Mouse (Mus musculus) cerebellum, postnatal 10 days (tissue): Measurements from ENCODE around the gene A630023A22Rik.

ENCODE experiments used
- DNase-seq, 2 experiments: peaks; one replicate each; pipeline ENCODE4 v3.0.0; 2021; ENCODE audit warnings: mixed read lengths in 2 of 2

A630023A22Rik gene

DNA sequence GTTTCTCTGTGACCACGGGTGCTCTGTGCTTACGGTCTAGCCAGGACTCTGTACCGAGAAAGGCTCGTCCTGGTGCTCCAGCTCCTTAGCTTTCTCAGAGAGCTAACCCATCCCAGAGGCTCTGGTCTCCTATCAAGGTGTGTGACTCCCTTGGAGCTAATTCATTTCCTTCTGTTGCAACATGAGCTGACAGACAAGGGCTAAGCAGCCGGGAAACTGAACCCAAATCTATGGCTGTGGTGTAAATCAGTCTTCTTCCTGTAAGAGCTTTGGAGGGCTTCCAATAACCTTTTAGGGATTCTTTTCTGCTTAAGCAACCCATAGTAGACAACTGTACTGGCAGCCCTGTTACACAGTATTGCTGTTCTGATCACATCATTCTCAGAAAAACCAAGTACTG lies at the start of gene A630023A22Rik:
Gene A630023A22Rik (minus strand): TSS at position 154 of the 400 bp plus-strand sequence.
- no peak for DNase-seq

DNA sequence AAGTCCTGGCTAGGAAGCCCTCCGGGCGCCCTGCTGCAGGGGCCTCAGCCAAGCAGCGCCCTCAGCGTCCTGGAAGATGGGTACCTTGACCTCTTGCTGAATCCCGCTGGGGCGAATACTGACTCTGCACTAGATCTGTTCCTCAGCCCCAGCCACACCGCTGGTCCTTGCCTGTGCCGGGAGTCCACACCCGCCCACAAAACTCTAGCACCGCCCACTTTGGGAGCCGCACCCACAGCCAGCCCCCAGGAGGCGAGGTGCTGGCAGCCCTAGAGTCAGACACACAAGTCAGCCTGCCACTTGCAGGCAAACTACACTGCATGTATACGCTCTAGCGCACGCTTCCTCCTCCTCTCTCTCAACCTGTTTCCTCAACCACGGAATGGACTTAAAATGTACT lies 49.8 kb upstream of the A630023A22Rik start, which contains the start of gene Npy4r:
Gene Npy4r (minus strand): TSS at position 148 of the 400 bp plus-strand sequence.
- peak; percentile 17 to 39 for DNase-seq

DNA sequence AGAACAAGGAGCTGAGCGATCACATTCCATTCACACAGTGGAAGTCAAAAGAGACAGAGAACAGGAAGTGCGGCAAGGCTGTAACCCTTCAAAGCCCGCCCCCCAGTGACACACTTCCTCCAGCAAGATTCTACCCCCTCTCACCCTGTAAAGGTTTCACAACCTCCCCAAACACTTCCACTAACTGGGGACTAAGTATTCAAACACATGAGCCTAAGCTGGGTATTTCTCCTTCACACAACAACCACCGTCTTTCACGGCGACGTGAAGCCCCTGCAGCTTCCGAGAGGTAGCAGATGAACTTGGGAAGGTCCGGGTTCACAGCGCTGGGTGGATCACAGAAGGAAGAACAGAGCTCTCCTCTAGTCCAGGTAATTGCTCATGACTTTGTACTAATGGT lies 40.4 kb upstream of the A630023A22Rik start:
- no peak for DNase-seq

DNA sequence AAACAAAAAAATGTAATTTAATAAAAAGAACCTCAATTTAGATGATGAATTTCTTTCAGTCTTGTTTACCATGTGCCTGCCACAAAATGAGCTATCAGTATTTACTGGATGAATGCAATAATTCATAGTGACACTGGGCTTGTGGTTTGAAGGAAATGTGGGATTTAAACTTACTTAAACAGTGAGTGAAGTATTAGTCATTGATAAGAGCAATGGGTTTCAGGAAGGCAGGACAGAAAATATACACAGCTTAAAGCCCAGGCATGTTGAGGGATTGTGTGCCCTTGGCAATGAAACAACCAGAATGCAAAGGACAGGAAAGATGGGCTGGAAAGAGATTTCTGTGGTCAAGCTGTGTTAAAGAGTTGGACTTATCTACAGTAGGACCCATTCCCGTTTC lies 39.8 kb upstream of the A630023A22Rik start:
- no peak for DNase-seq

DNA sequence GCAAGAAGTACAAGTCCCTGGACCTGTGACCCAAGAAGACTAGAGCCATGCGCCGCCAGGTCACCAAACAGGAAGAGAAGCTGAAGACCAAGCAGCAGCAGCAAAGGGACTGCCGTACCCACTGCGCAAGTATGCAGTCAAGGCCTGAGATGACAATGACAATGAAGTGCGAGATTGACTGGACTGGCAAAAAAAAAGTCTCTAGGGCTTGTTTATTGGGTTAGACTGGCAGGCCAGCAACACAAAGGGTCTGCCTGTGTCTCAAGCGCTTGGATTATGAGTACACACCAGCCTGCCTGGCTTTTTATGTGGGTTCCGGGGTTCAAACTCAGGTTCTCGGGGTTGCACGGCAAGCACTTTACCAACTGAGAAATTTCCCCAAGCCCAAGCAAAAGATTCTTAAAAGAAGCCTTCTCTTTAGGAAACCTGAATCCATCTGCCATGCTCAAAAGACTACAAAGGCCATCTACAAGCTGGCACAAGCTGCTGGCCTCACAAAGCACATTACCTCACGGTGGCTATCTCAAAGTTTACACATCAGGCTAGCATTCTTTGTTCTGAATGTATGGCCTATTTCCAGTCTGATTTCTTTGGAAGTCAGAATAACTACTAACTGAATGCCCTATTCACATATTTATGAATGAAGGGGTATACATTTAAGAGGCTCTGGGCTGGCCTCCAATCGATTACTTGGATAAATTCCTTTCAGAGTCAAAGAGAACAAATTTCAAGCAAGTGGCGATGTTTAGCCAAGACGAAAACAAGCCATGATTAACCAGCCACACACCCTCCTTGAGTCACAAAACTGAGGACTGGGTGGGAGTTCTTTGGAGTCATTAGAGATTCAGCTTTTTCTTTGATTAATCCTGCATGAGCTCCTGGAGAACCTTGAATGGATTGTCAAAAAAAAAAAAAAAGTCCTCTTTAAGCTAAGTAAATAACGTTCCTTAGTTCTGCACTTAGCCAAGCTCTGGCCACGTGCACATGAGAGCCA lies 37.4 kb upstream of the A630023A22Rik start:
- no peak for DNase-seq

DNA sequence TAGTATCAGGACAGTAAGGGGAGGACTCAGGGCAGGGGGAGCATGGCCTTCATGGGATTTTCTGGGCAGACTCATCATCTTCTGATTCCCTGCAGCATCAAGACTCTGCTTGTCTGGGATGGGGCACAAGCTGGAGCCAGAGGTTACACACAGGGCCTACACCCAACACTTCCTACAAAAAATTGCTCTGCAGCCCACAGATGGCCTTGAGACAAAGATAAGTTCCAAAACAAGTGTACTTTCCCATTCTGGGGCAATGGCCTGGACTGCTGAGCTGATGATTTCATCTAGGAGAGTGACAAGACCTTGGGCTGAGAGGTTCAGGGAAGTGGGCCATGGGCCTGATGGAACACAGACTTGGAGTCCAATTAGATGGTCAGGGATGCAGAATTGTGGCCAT lies 32.8 kb upstream of the A630023A22Rik start:
- no peak for DNase-seq

DNA sequence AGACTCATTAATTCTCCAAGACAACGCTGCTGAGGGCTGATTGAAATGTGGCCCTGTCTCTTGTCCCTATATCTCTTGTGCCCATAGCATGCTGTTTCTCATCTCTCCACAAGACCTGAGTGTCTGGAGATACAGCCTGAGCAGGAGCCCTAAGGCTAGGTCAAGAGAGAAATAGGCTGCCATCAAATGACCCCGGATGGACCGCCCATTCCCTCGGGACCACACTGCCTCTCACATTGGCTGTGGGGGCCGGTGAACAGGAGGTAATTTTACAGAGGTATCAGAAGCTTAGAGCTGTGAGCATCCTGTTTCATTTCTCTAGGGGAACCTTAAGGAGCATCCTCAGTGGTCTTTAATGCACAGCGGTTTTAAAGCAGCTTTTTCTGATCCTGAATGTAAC lies 28.7 kb upstream of the A630023A22Rik start:
- DNase-seq = no peak

DNA sequence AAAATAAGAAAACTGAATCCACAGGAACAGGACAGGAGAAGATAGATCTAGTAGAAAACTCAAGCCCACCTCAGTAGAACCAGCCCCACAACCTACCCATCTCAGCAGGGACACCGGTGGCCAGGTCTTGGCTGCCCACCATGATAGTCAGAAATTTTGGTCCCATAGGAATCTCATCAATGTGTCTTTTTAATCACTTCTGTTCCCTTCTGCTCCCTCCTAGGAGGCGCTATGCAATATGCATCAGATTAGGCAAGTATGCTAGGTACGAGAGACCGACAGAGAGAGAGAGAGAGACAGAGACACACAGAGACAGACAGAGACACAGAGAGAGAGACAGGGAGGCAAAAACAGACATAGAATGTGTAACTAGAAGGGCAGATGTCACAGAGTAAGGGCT lies 19.1 kb upstream of the A630023A22Rik start:
- no peak for DNase-seq

DNA sequence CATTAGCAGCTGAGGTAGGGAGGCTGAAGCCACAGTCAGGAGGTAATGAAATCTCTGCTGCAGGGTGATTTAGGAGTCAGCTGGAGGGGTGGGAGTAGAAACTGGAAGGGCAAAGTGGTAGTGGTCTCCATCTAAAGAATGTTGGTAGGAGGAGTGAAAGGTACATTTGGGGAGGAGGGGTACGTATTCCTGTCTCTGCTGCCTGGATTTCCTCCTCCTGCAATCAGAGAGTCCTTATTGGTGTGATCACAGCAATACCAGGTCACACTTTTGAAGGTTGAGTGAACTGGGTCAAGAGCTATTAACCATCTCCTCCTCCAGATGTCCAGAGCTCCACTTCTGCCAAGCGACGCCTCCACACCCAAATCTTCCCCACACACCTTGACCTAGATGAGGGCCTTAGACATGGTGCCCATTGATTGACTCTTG lies 18.4 kb upstream of the A630023A22Rik start:
- no peak for DNase-seq

DNA sequence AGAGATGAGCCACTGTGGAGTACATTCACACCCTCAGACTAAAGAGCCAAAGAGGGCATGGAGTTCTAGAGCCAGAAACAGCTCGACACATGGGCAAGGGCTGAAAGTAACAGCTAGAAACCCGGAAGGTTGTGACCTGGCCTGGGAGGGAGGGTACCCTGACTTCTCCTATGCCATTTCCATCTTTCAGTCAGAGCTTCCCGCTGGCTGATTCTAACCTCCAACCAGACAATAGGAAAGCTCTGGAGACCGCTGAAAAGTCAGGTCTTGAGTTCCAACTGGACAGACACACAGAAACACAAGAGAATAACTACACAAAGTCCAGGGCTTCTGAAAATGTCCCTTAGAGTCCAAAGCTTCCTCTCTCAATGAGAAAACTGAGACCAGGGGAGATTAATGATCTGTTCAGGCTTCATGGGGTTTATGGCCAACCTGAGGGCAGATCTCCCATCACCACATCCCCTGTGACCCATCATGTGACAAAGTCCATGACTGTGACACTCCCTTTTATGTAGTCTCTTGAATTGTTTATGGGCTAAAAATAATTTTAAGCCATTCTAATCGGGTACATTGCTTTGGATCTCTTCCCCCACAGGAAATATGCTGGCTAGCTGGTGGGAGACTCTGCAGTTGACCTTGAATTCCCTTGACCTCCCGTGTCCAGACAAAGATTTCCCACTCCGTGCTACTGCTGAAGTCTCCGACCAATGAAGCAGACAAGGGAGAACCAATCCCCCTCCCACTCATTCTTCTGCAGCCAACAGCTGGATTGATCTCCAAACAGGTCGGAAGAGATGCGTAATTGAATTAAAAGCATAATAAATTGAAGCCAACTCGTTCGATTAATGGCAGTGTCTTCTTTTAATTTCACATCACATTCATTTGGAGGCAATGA lies 17.7 kb upstream of the A630023A22Rik start:
- no peak for DNase-seq

DNA sequence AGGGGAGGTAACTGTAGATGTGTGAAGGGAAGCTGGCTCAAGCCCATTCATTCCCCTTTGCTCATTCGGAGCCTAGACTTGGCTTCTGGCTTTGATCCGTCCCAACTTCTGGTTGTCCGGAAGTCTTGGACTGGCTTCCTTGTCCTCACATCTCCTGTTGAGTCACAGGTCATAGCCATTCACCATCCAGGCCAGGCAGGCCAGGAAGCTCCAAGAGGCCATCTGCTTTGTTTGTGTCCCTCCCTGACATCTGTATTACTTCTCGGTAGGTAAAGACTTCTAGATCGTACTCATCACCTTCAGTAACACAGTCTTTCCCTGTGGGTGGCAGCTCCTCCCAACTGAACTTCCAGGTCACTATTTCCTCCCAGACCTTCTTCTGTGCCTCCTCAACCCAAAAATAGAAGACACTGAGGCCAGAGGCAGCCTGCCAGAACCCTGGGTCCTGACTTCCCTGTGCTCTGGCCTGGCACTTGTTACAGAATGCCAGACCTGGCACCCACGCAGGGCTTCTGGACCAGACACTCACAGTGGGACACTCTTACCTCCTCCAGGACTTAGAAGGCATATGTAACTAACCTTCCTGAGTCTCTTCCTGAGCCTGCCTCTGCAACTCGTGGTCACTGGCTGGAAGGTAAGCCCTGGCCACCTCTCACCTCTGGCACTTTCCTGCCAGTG lies 16.6 kb upstream of the A630023A22Rik start:
- DNase-seq = peak; percentile 82 to 91

DNA sequence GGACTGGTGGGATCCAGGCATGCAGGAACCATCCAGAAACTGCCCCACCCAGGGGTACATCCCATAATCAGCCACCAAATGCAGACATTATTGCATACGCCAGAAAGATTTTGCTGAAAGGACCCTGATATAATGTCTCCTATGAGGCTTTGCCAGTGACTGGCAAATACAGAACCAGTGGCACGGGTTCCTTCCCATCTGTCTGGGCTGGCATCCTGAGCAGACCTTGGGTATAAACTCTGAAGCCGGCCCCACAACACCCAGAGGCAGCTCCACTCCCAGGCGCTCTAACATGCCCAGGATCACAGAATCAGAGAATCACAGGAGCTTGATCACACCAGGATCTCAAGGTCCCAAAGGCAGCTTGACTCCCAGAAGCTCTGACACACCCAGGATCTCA lies 11.8 kb upstream of the A630023A22Rik start:
- peak; percentile 56 to 68 for DNase-seq

DNA sequence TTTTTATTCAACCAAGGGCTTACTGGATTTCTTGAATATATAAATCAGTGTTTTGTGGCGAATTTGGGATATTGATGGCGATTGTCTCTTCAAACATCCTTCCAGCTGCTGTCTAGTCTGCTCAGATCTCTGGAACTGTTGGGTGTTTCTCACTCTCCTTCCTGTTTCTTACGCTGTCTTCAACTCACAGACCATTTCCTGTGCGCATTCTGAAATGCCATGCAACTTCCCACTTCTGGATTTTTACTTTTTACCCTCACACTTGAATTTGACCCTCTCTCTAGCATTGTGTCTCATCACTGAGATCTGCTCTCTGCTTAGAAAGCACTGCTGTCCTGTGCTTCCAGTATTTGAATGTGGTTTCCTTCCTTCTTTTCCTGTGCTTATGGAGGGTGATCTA lies 5.0 kb upstream of the A630023A22Rik start:
- DNase-seq = no peak

DNA sequence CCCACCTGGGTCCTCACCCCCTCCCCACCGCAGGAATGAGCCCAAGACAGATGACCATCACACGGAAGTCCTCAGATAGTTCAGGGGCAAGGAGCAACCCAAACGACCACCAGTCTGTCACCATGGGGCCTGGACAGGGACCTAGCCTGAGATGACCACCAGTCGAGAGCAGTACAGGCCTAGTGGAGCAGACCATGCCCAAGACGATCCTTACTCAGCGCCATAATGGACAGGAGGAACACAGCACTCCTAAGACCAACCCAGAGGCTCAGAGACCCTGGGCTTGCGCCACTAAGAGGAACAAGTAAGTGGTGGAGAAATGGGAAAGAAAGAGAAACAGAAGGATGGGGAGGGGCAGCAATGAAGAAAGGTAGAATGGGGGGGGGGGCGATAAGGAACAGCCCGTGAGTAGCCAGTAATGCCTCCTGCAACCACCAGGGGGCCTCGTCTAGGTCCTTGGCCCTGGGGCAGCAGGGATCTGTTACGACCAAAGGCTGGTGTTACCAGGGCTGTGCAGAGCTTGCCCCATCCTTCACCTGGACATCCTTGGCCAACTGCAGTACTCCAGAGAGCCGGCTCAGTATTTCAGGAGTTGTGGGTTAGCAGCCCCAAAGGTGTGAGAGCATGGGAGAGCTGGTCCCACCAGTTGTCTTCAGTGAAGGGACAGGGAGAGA lies 4.0 kb upstream of the A630023A22Rik start:
- peak; percentile 74 to 79 for DNase-seq

DNA sequence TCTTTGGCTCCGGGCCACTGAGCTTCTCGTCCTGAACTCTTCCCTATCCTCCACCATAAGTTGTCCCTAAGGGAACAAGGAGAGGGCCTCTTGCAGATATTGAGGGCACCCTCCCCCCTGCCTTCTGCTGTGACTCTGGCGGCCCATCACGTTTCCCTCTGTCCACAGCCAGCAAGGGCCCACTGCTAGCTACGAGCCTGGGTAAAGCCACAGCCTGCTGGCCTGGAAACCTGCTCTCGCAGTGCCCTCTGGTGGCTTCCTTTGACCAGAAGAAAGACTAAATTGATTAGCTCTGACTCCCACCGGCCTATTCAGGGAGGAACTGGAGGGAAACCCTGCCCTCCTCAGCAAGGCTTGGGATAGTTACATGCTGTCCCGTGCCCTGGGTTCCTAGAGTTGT lies 2.3 kb upstream of the A630023A22Rik start:
- DNase-seq = peak; percentile 89 to 90

DNA sequence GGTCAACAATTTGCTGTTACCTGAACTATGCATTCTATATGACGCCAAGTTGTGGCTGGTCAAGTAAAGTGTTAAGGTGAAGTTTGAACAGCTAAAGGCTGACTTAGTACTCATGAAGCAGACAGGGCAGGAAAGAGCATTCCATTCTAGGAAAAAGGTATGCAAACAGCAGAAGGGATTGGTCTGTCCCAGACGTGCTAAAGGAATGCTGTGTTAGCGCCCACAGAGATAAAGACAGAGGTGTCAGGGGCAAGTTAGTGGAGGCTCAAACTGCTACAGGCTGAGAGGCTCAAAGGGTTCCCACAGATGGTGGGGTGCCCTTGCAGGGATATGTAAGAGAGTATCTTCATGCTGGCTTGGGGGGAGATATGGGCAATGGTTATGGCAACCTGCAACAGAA lies 1.3 kb upstream of the A630023A22Rik start:
- DNase-seq = no peak

DNA sequence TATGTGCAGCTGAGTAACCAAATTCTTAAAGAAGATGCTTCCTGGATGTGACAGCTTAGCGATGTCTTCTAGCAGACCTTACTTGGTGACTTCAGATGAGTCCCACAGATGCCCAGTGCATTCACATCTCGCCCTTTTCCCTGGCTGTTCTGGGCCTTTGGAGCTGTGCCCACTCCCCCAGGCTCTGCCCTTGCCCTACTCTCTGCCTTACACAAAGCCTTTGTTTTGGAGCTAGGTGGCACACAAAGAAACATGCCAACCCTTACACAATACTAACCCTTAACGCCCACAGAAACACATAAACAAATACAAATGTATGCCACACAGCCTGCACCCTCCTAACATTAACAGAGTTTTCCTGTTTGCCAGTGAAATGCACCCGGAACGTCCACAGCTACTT lies 6.4 kb downstream of the A630023A22Rik start:
- no peak for DNase-seq

DNA sequence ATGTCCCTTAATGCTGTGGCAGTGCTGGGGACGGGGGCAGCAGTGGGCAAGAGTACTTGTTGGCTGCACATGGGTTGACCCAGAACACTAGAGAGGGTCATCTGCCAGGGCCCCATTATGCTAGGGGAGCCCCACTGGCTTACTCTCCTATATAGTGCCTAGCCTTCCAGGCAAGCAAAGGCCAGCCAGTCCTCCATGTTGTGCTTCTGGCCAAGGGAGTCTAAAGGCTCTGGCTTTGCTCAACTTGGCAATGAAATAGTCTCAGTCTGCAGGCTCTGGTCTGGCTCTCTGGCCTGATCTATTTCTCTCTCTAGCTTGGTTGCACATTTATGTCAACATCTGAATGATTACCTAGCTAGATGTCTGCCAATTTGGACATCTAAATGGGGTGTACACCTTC lies 9.7 kb downstream of the A630023A22Rik start:
- no peak for DNase-seq

DNA sequence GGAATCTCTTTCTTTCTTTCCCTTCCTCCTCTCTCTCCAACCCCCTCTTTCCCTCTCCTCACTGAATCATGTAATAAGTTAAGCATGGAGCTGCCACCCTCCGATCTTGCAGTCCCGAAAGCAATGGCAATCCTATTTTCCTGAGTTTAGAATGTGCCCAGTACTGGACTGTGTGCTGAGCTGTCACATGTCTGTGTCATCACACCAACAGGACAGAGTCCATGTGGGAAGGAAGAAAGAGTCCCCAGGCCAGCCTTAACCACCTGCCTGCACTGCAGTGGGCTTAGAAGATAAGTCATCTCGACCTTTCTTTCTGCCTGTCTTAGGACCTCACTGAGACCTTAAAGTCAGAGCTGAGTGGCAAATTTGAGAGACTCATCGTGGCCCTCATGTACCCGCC lies 11.1 kb downstream of the A630023A22Rik start:
- DNase-seq = no peak

DNA sequence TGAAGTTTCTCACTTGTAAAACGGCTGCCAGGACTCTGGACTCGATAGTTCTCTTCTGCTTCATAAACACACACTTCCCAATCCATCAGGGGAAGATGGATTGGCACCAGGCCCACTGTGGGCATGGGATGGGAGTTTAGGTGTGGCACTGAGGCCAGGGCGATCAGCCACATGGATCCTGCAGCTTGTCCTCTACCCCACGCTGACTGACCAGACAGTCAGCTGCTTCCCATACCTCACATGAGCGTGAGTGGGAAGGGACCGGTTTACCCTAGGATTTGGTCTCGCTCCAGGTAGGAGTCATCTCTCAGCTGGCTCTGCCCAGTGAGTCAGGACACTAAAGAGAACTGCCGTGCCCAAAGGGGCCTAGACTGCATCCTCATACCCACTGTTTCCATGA lies 12.8 kb downstream of the A630023A22Rik start:
- DNase-seq = peak; percentile 61 to 71

DNA sequence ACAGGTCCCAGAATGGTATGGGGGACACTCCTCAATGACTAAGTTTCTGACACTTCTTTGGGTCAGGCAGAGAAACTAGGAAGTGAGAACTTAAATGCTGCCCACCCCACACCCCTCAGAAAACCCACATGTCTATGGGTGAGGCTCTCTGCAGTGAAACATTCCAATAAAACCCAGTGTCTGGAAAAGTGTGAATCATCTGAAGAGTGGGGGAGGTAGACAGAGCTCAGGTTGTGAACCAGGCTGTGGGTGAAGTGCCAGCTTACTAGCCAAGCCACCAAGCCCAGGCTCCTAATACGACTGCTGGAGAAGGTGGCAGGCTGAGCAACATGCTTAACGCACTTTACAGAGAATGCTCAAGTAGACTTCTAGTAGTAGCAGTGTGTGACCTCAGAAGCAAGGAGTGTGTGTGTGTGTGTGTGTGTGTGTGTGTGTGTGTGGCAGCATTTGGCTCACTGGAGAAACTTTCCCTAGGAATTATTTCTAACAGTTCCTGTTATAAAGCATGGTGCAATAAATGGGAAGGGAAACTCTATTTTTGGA lies 14.6 kb downstream of the A630023A22Rik start:
- no peak for DNase-seq

DNA sequence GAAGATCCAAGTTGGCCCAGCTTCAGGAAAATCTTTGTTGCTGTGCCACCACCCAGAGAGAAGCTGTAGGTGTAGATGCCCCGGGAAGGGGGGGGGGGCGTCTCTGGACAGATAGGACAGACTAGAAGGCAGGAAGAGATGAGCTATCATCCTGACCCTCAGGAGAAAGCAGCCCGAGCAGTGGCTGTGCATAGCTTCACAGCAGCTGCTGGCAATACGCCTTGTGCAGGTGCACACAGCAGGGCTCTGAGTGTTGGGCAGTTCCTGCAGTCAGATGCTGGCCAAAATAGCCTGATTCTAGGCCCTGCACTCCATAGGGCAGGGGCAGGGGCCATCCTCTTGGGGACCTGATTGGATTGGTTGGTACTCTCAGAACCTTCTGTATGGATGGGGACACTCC lies 15.7 kb downstream of the A630023A22Rik start:
- DNase-seq = peak; percentile 55 to 65
